ENCODE assay signal across 8 mouse cellular contexts in genomic region chr11:75346556-75347187, GRCm38 (mm10). TPM values are rescaled to one million over a fixed set of nuclear protein-coding genes. Genes with fewer than 3 reads are reported as not detected.
A peak's percentile ranks its signal among the peaks of the same experiment; 100 is the strongest.
DNase-seq lines count a peak whose midpoint lies in the region; ATAC-seq and TF ChIP-seq lines count a peak whose summit lies in the region.

No protein-coding gene starts in this region.

- H3K4me3 ChIP-seq in heart, embryonic 12.5 days = 0 out of 2 replicates have a peak overlapping the region, but pooled peaks have one; percentile 9
- H3K4me3 ChIP-seq in C2C12 (ENCODE audit: insufficient read depth, poor library complexity, severe bottlenecking) = peak overlapping the region; percentile 91
- H3K4me3 ChIP-seq in forebrain, embryonic 13.5 days = peak overlapping the region; percentile 72
- H3K4me3 ChIP-seq in liver, embryonic 12.5 days = peak overlapping the region; percentile 85

- peak overlapping the region; percentile 58; the same call in 1 of the 2 replicates for H3K9ac ChIP-seq in heart, embryonic 12.5 days
- H3K9ac ChIP-seq in forebrain, embryonic 13.5 days = no peak overlapping the region; the same call in 1 of the 2 replicates
- H3K9ac ChIP-seq in liver, embryonic 12.5 days = peak overlapping the region; percentile 91

- intact Hi-C loops in left cerebral cortex, postnatal 25 days (cut with DNase I) = no loop called here

- ATAC-seq in heart, embryonic 12.5 days (ENCODE audit: insufficient number of reproducible peaks, low FRiP score) = no peak
- no peak for ATAC-seq in forebrain, embryonic 13.5 days
- ATAC-seq in liver, embryonic 12.5 days = no peak

- H3K4me1 ChIP-seq in heart, embryonic 12.5 days (replicated peaks) = peaks cover 31% of the 10 kb centered on the region
- H3K4me1 ChIP-seq in forebrain, embryonic 13.5 days = peaks cover 20% of the 10 kb centered on the region
- peaks cover 63% of the 10 kb centered on the region for H3K4me1 ChIP-seq in liver, embryonic 12.5 days

- H3ac ChIP-seq in C2C12 (ENCODE audit: control insufficient read depth, insufficient read length, low read depth) = no peak overlapping the region

- no peaks in the 10 kb centered on the region for H3K27me3 ChIP-seq in heart, embryonic 12.5 days (replicated peaks)
- H3K27me3 ChIP-seq in C2C12 (ENCODE audit: control insufficient read depth, insufficient read depth, insufficient read length) = no peaks in the 10 kb centered on the region
- H3K27me3 ChIP-seq in forebrain, embryonic 13.5 days = no peaks in the 10 kb centered on the region
- H3K27me3 ChIP-seq in liver, embryonic 12.5 days (replicated peaks) = no peaks in the 10 kb centered on the region

- peak overlapping the region; percentile 84 for H3K4me2 ChIP-seq in heart, embryonic 12.5 days
- peak overlapping the region; percentile 83 for H3K4me2 ChIP-seq in forebrain, embryonic 13.5 days
- peak overlapping the region; percentile 95 for H3K4me2 ChIP-seq in liver, embryonic 12.5 days

- DNase-seq in heart, adult 8-10 months (ENCODE audit: low spot score) = no peak
- DNase-seq in left cerebral cortex, postnatal 25 days (ENCODE audit: low spot score in 2 of 2) = no peak
- no peak for DNase-seq in testis, postnatal 14 days (ENCODE audit: low spot score)
- no peak for DNase-seq in embryo, embryonic 9.5 days (ENCODE audit: extremely low spot score)

- peaks cover 66% of the 10 kb centered on the region for H3K79me2 ChIP-seq in C2C12 (ENCODE audit: control insufficient read depth, insufficient read depth)

- H3K79me3 ChIP-seq in C2C12 (ENCODE audit: low read depth) = peaks cover 55% of the 10 kb centered on the region

- H3K36me3 ChIP-seq in heart, embryonic 12.5 days = peaks cover 6% of the 10 kb centered on the region
- H3K36me3 ChIP-seq in C2C12 (ENCODE audit: control insufficient read depth, insufficient read depth) = peaks cover 14% of the 10 kb centered on the region
- H3K36me3 ChIP-seq in forebrain, embryonic 13.5 days (ENCODE audit: poor library complexity, severe bottlenecking) = 0 out of 2 replicates have a peak, but pooled peaks cover 2% of the 10 kb centered on the region
- H3K36me3 ChIP-seq in liver, embryonic 12.5 days = peaks cover 10% of the 10 kb centered on the region

- no peak overlapping the region for H3K27ac ChIP-seq in heart, embryonic 12.5 days (ENCODE audit: poor library complexity, severe bottlenecking)
- no peak overlapping the region; the same call in 1 of the 2 replicates for H3K27ac ChIP-seq in forebrain, embryonic 13.5 days
- H3K27ac ChIP-seq in liver, embryonic 12.5 days = 0 out of 2 replicates have a peak overlapping the region, but pooled peaks have one; percentile 41

- TF ChIP-seq CTCF in C2C12 (IDR thresholded peaks at IDR 0.05; ENCODE audit: control insufficient read depth, insufficient read depth, insufficient read length) = no peak

- 65% methylated on average over 4 of the region's 4 CpGs for WGBS in heart, embryonic 12.5 days
- 45% methylated on average over 4 of the region's 4 CpGs for WGBS in forebrain, embryonic 13.5 days
- WGBS in liver, embryonic 12.5 days (ENCODE audit: insufficient replicate concordance) = 59% methylated on average over 4 of the region's 4 CpGs

- H3K9me3 ChIP-seq in heart, embryonic 12.5 days (replicated peaks) = no peaks in the 10 kb centered on the region
- no peaks in the 10 kb centered on the region for H3K9me3 ChIP-seq in forebrain, embryonic 13.5 days (replicated peaks)
- H3K9me3 ChIP-seq in liver, embryonic 12.5 days (replicated peaks) = no peaks in the 10 kb centered on the region

TF ChIP-seq in C2C12, 6 proteins besides CTCF, POLR2A, EP300 and RAD21:
- no peak for TF ChIP-seq MYOD1 (IDR thresholded peaks at IDR 0.05; ENCODE audit: control insufficient read depth, insufficient read length, low read depth)
- TF ChIP-seq USF1 (IDR thresholded peaks at IDR 0.05; ENCODE audit: low read depth) = no peak
- TF ChIP-seq MYOG (IDR thresholded peaks at IDR 0.05; ENCODE audit: control insufficient read depth, extremely low read depth, insufficient read length) = no peak
- TF ChIP-seq CEBPB (IDR thresholded peaks at IDR 0.05; ENCODE audit: low read depth) = no peak
- TF ChIP-seq FOSL1 (IDR thresholded peaks at IDR 0.05; ENCODE audit: insufficient read depth, low read length, poor library complexity, severe bottlenecking) = no peak
- no peak for TF ChIP-seq MAX (IDR thresholded peaks at IDR 0.05)

RNA-seq across cellular contexts. Expression of gene Rpa1, which starts 1.5 kb away (rescaled TPM):
- 120 and 122 TPM in 2 replicates for polyA plus RNA-seq in heart, embryonic 12.5 days (2016; fragmentation: Nextera tagmentation; extraction: Ambion mirVana)
- total RNA-seq in heart, adult 8-10 months (2022) = 10 to 100 TPM; 62.6 to 69.4 (median 67.4) TPM
- polyA plus RNA-seq in C2C12 (2012; fragmentation: generic; extraction: Trizol) = 164 TPM
- 99.6 and 110 TPM in 2 replicates for polyA plus RNA-seq in forebrain, embryonic 13.5 days (2015; fragmentation: Nextera tagmentation; extraction: Ambion mirVana)
- polyA plus RNA-seq in liver, embryonic 12.5 days (2016; fragmentation: Nextera tagmentation; extraction: Ambion mirVana) = 143 and 149 TPM in 2 replicates
- 10 to 100 TPM; 44.2 to 46.9 TPM for total RNA-seq in left cerebral cortex, postnatal 25 days (2021)

RNA-seq across cellular contexts. Expression of gene Smyd4, which starts 1.6 kb away (rescaled TPM):
- 12.8 and 14.6 TPM in 2 replicates for polyA plus RNA-seq in heart, embryonic 12.5 days (2016; fragmentation: Nextera tagmentation; extraction: Ambion mirVana)
- total RNA-seq in heart, adult 8-10 months (2022) = 10 to 100 TPM in 1 of 4 experiments, 1 to 10 TPM in 3; 5.7 to 10.1 (median 8.3) TPM
- 14.7 TPM for polyA plus RNA-seq in C2C12 (2012; fragmentation: generic; extraction: Trizol)
- 17.7 and 17.8 TPM in 2 replicates for polyA plus RNA-seq in forebrain, embryonic 13.5 days (2015; fragmentation: Nextera tagmentation; extraction: Ambion mirVana)
- polyA plus RNA-seq in liver, embryonic 12.5 days (2016; fragmentation: Nextera tagmentation; extraction: Ambion mirVana) = 6.9 and 8.6 TPM in 2 replicates
- total RNA-seq in left cerebral cortex, postnatal 25 days (2021) = 10 to 100 TPM; 12.1 to 12.5 TPM

Comparison
In these comparisons a context has a peak if more than half of its experiments do, and no peak if none do; other contexts are left out.
1. H3K4me3 ChIP-seq: peak in every context shown above with its lines; median percentile 91 in C2C12; 85 in liver, embryonic 12.5 days; 72 in forebrain, embryonic 13.5 days; 9 in heart, embryonic 12.5 days.